ENCODE assay signal across 12 mouse cellular contexts in genomic region chr1:133386209-133386608, GRCm38 (mm10). TPM values are rescaled to one million over a fixed set of nuclear protein-coding genes. Genes with fewer than 3 reads are reported as not detected.
DNase-seq lines count a peak whose midpoint lies in the region; ATAC-seq and TF ChIP-seq lines count a peak whose summit lies in the region.
"Had no signal": no experiment of that assay in that cellular context is flagged by ENCODE, and none has a peak within 500 bp of the region (broad histone marks: within the 10 kb centered on the region; RNA-seq: fewer than 3 reads in every experiment).

No protein-coding gene starts in this region.

- WGBS in heart, embryonic 12.5 days: 68% methylated on average over 11 of the region's 11 CpGs
- WGBS in forebrain, embryonic 14.5 days: 28% methylated on average over 11 of the region's 11 CpGs
- 69% methylated on average over 11 of the region's 11 CpGs for WGBS in liver, embryonic 12.5 days (ENCODE audit: insufficient replicate concordance)

- intact Hi-C loops in heart, postnatal 14 days (cut with DNase I): no loop called here

- in situ Hi-C loops in ES-E14 (cut with MboI; ENCODE audit: low sequenced_read_pairs in 2 of 2, unreplicated experiment in 2 of 2): loop anchor here in 1 of 2 experiments (25.0 kb wide), 1 partner anchor 226 kb away; the partner anchor contains the start of gene Snrpe

- H3K4me1 ChIP-seq in heart, embryonic 12.5 days (replicated peaks): peaks cover 17% of the 10 kb centered on the region
- peaks cover 0 to 22% of the 10 kb centered on the region in 2 experiments; a peak in 2 of 4 replicates for H3K4me1 ChIP-seq in ES-E14 (ENCODE audit: control insufficient read depth in 2 of 2, insufficient read depth in 2 of 2, low read length in 2 of 2, poor library complexity in 1 of 2)
- H3K4me1 ChIP-seq in forebrain, embryonic 14.5 days (ENCODE audit: control insufficient read depth, insufficient read depth, low read length): peaks cover 5% of the 10 kb centered on the region; the same call in 1 of the 2 replicates
- H3K4me1 ChIP-seq in liver, embryonic 12.5 days: peaks cover 17% of the 10 kb centered on the region

- H3K9ac ChIP-seq in heart, embryonic 12.5 days: no peak overlapping the region
- H3K9ac ChIP-seq in ES-E14 (ENCODE audit: insufficient read depth, low read depth, low read length, poor library complexity, severe bottlenecking): peak overlapping the region; percentile 5; the same call in 1 of the 2 replicates
- H3K9ac ChIP-seq in forebrain, embryonic 14.5 days (ENCODE audit: low read length): peak overlapping the region; percentile 48
- no peak overlapping the region for H3K9ac ChIP-seq in liver, embryonic 12.5 days
- H3K9ac ChIP-seq: liver, embryonic 13.5 days had no signal

- 0 out of 2 replicates have a peak overlapping the region, but pooled peaks have one; percentile 30 for H3K4me2 ChIP-seq in heart, embryonic 12.5 days
- peak overlapping the region; percentile 2; the same call in 1 of the 2 replicates for H3K4me2 ChIP-seq in forebrain, embryonic 14.5 days (ENCODE audit: low read length)
- peak overlapping the region; percentile 40 for H3K4me2 ChIP-seq in liver, embryonic 12.5 days
- H3K4me2 ChIP-seq: liver, embryonic 13.5 days had no signal

- H3K9me3 ChIP-seq in heart, embryonic 12.5 days (replicated peaks): 0 out of 2 replicates have a peak, but pooled peaks cover under 1% of the 10 kb centered on the region
- H3K9me3 ChIP-seq in ES-E14 (ENCODE audit: control insufficient read depth, insufficient read depth, low read depth, low read length): no peaks in the 10 kb centered on the region
- H3K9me3 ChIP-seq in forebrain, embryonic 14.5 days (replicated peaks; ENCODE audit: control insufficient read depth, low read length): no peaks in the 10 kb centered on the region
- H3K9me3 ChIP-seq in liver, embryonic 12.5 days (replicated peaks): no peaks in the 10 kb centered on the region
- H3K9me3 ChIP-seq: liver, embryonic 13.5 days had no signal

- no peak for ATAC-seq in heart, embryonic 12.5 days (ENCODE audit: insufficient number of reproducible peaks, low FRiP score)
- ATAC-seq in forebrain, embryonic 14.5 days: no peak
- no peak for ATAC-seq in liver, embryonic 12.5 days

- peaks cover 5% of the 10 kb centered on the region; the same call in 1 of the 2 replicates for H3K27me3 ChIP-seq in heart, embryonic 12.5 days (replicated peaks)
- no peaks in the 10 kb centered on the region for H3K27me3 ChIP-seq in forebrain, embryonic 14.5 days (replicated peaks; ENCODE audit: control insufficient read depth, insufficient read depth, low read length)
- H3K27me3 ChIP-seq in liver, embryonic 12.5 days (replicated peaks): no peaks in the 10 kb centered on the region
- H3K27me3 ChIP-seq: liver, embryonic 13.5 days had no signal

- H3K4me3 ChIP-seq in heart, embryonic 12.5 days: no peak overlapping the region
- H3K4me3 ChIP-seq in ES-E14 (ENCODE audit: insufficient read depth in 1 of 2, low read depth in 1 of 2, low read length in 2 of 2, poor library complexity in 1 of 2, severe bottlenecking in 1 of 2): no peak overlapping the region
- no peak overlapping the region for H3K4me3 ChIP-seq in forebrain, embryonic 14.5 days (ENCODE audit: low read depth, low read length)
- H3K4me3 ChIP-seq in liver, embryonic 12.5 days: no peak overlapping the region
- H3K4me3 ChIP-seq: liver, embryonic 13.5 days had no signal

- H3K36me3 ChIP-seq in heart, embryonic 12.5 days: peaks cover 43% of the 10 kb centered on the region
- H3K36me3 ChIP-seq in ES-E14 (ENCODE audit: control insufficient read depth, insufficient read depth, low read length, poor library complexity, severe bottlenecking): peaks cover 20% of the 10 kb centered on the region
- peaks cover 43% of the 10 kb centered on the region for H3K36me3 ChIP-seq in forebrain, embryonic 14.5 days (ENCODE audit: control insufficient read depth, insufficient read depth, low read length)
- H3K36me3 ChIP-seq in liver, embryonic 12.5 days: peaks cover 24% of the 10 kb centered on the region

- H3K27ac ChIP-seq in heart, embryonic 12.5 days (ENCODE audit: poor library complexity, severe bottlenecking): no peak overlapping the region
- H3K27ac ChIP-seq in ES-E14 (ENCODE audit: insufficient read depth, low read depth, low read length, poor library complexity, severe bottlenecking): no peak overlapping the region
- H3K27ac ChIP-seq in forebrain, embryonic 14.5 days (ENCODE audit: low read depth, low read length): no peak overlapping the region
- H3K27ac ChIP-seq in liver, embryonic 12.5 days: no peak overlapping the region
- H3K27ac ChIP-seq: liver, embryonic 13.5 days had no signal

- DNase-seq in heart, postnatal 14 days: no peak
- DNase-seq in ES-E14 (ENCODE audit: low read depth, low spot score): no peak
- DNase-seq in forebrain, embryonic 14.5 days (ENCODE audit: low spot score): no peak
- no peak for DNase-seq in urinary bladder, adult 2 months (ENCODE audit: low spot score)
- DNase-seq in kidney, postnatal 36 days: no peak
- DNase-seq in layer of hippocampus, adult 9-11 months: no peak

TF ChIP-seq in ES-E14, 5 proteins besides CTCF, POLR2A, EP300 and RAD21:
- no peak for TF ChIP-seq MAFK (IDR thresholded peaks at IDR 0.05; ENCODE audit: insufficient read depth, low read depth, low read length)
- no peak for TF ChIP-seq ZNF384 (IDR thresholded peaks at IDR 0.05; ENCODE audit: low read depth, low read length)
- TF ChIP-seq CHD2 (IDR thresholded peaks at IDR 0.05; ENCODE audit: low read depth, low read length): no peak
- no peak for TF ChIP-seq ZC3H11A (IDR thresholded peaks at IDR 0.05; ENCODE audit: borderline replicate concordance, low read depth, low read length)
- no peak for TF ChIP-seq HCFC1 (IDR thresholded peaks at IDR 0.05; ENCODE audit: borderline replicate concordance, insufficient read depth, low read length)

RNA-seq across cellular contexts. Expression of gene Etnk2, which starts 22.8 kb away (rescaled TPM):
- polyA plus RNA-seq in heart, embryonic 12.5 days (2016; fragmentation: Nextera tagmentation; extraction: Ambion mirVana): 1.7 and 2.1 TPM in 2 replicates
- total RNA-seq in heart, postnatal 14 days (2021): under 1 TPM; 0.49 to 0.67 TPM
- 4.8 and 7.4 TPM in 2 replicates for total RNA-seq in ES-E14 (2012; rRNA removed)
- polyA plus RNA-seq in forebrain, embryonic 14.5 days (2014; fragmentation: Nextera tagmentation; extraction: Ambion mirVana): 4.2 and 5.0 TPM in 2 replicates
- polyA plus RNA-seq in liver, embryonic 12.5 days (2016; fragmentation: Nextera tagmentation; extraction: Ambion mirVana): 4.0 and 4.1 TPM in 2 replicates
- 1.2 and 1.8 TPM in 2 replicates for polyA plus RNA-seq in urinary bladder, adult 2 months (2012; rRNA removed)
- total RNA-seq: megakaryocyte progenitor cell, adult 5-6 weeks had no signal
- polyA plus RNA-seq: C2C12 had no signal

RNA-seq across cellular contexts. Expression of gene Ren1, which starts 35.9 kb away (rescaled TPM):
- 0.18 TPM in 1 of 2 replicates, not detected in the other for polyA plus RNA-seq in heart, embryonic 12.5 days (2016; fragmentation: Nextera tagmentation; extraction: Ambion mirVana)
- under 1 TPM in 1 of 2 experiments, not detected in 1; 0.24 TPM for total RNA-seq in heart, postnatal 14 days (2021)
- 0.67 and 0.69 TPM in 2 replicates for total RNA-seq in ES-E14 (2012; rRNA removed)
- 0.22 TPM in 1 of 2 replicates, not detected in the other for polyA plus RNA-seq in forebrain, embryonic 14.5 days (2014; fragmentation: Nextera tagmentation; extraction: Ambion mirVana)
- 0.29 and 0.39 TPM in 2 replicates for polyA plus RNA-seq in liver, embryonic 12.5 days (2016; fragmentation: Nextera tagmentation; extraction: Ambion mirVana)
- 0.07 and 0.22 TPM in 2 replicates for polyA plus RNA-seq in urinary bladder, adult 2 months (2012; rRNA removed)
- total RNA-seq: megakaryocyte progenitor cell, adult 5-6 weeks had no signal
- polyA plus RNA-seq: C2C12; heart, embryonic 14.5 days had no signal

RNA-seq across cellular contexts. Expression of gene Sox13, which starts 38.0 kb away (rescaled TPM):
- polyA plus RNA-seq in heart, embryonic 12.5 days (2016; fragmentation: Nextera tagmentation; extraction: Ambion mirVana): 6.6 and 6.8 TPM in 2 replicates
- total RNA-seq in heart, postnatal 14 days (2021): 10 to 100 TPM; 22.3 to 23.9 TPM
- 11.1 and 16.9 TPM in 2 replicates for total RNA-seq in ES-E14 (2012; rRNA removed)
- polyA plus RNA-seq in forebrain, embryonic 14.5 days (2014; fragmentation: Nextera tagmentation; extraction: Ambion mirVana): 4.2 and 4.3 TPM in 2 replicates
- polyA plus RNA-seq in liver, embryonic 12.5 days (2016; fragmentation: Nextera tagmentation; extraction: Ambion mirVana): 3.4 and 3.7 TPM in 2 replicates
- 30.1 and 31.7 TPM in 2 replicates for polyA plus RNA-seq in urinary bladder, adult 2 months (2012; rRNA removed)

Comparison
In these comparisons a context has a peak if more than half of its experiments do, and no peak if none do; other contexts are left out.
1. H3K9ac ChIP-seq: peak in ES-E14 (single experiment) and forebrain, embryonic 14.5 days (single experiment); none in heart, embryonic 12.5 days (single experiment) and liver, embryonic 12.5 days (single experiment).
2. Peak in every context shown above with its lines, with median percentiles within 50 percentile points of each other: H3K4me2 ChIP-seq.